ENCODE assay signal across 12 mouse cellular contexts in genomic region chr3:30160961-30161670, GRCm38 (mm10).
DNase-seq lines count a peak whose midpoint lies in the region; ATAC-seq and TF ChIP-seq lines count a peak whose summit lies in the region.
"Had no signal": no experiment of that assay in that cellular context is flagged by ENCODE, and none has a peak within 500 bp of the region (broad histone marks: within the 10 kb centered on the region; RNA-seq: fewer than 3 reads in every experiment).

No protein-coding gene starts in this region.

- H3K9me3 ChIP-seq in midbrain, embryonic 11.5 days (ENCODE audit: control insufficient read depth, low read length): no peaks in the 10 kb centered on the region
- H3K9me3 ChIP-seq in midbrain, embryonic 15.5 days: no peaks in the 10 kb centered on the region
- no peaks in the 10 kb centered on the region for H3K9me3 ChIP-seq in intestine, embryonic 16.5 days (ENCODE audit: control insufficient read depth, low read length)
- no peaks in the 10 kb centered on the region for H3K9me3 ChIP-seq in stomach, postnatal 0 days (ENCODE audit: control insufficient read depth, low read length)
- no peaks in the 10 kb centered on the region for H3K9me3 ChIP-seq in neural tube, embryonic 15.5 days (replicated peaks)

- H3K4me1 ChIP-seq in midbrain, embryonic 11.5 days (ENCODE audit: control insufficient read depth, insufficient read depth, low read length): peaks cover 6% of the 10 kb centered on the region; the same call in 1 of the 2 replicates
- H3K4me1 ChIP-seq in midbrain, embryonic 15.5 days: 0 out of 2 replicates have a peak, but pooled peaks cover 4% of the 10 kb centered on the region
- H3K4me1 ChIP-seq in intestine, embryonic 16.5 days (ENCODE audit: control insufficient read depth, insufficient read depth, low read length): 0 out of 2 replicates have a peak, but pooled peaks cover 7% of the 10 kb centered on the region
- H3K4me1 ChIP-seq in stomach, postnatal 0 days (replicated peaks; ENCODE audit: control insufficient read depth, insufficient read depth): no peaks in the 10 kb centered on the region
- H3K4me1 ChIP-seq in neural tube, embryonic 15.5 days: no peaks in the 10 kb centered on the region

- H3K27ac ChIP-seq in midbrain, embryonic 11.5 days (ENCODE audit: low read depth, low read length): no peak overlapping the region
- no peak overlapping the region for H3K27ac ChIP-seq in midbrain, embryonic 15.5 days
- no peak overlapping the region for H3K27ac ChIP-seq in intestine, embryonic 16.5 days (ENCODE audit: low read length)
- H3K27ac ChIP-seq in stomach, postnatal 0 days (replicated peaks): peak overlapping the region; percentile 25; the same call in 1 of the 2 replicates
- no peak overlapping the region for H3K27ac ChIP-seq in neural tube, embryonic 15.5 days (replicated peaks)

- DNase-seq in cerebellum, postnatal 10 days: peak; percentile 9 to 26
- DNase-seq in cerebellum, postnatal 36 days: no peak
- peak; percentile 75 for DNase-seq in midbrain, embryonic 11.5 days (ENCODE audit: low spot score, missing footprints)
- no peak for DNase-seq in stomach, postnatal 0 days (ENCODE audit: low spot score)
- DNase-seq in gastrocnemius, adult 8-10 months (ENCODE audit: low spot score in 2 of 2): no peak
- DNase-seq: cerebellum, adult 9-11 months; thymus, postnatal 4 days had no signal

- ATAC-seq in midbrain, embryonic 11.5 days (ENCODE audit: low FRiP score): no peak
- no peak for ATAC-seq in midbrain, embryonic 15.5 days (replicated peaks)
- ATAC-seq in intestine, embryonic 16.5 days: peak; percentile 57
- ATAC-seq in stomach, postnatal 0 days (ENCODE audit: low FRiP score, low TSS enrichment): peak; percentile 51; the same call in 1 of the 2 replicates
- no peak for ATAC-seq in neural tube, embryonic 15.5 days (ENCODE audit: low FRiP score)
- ATAC-seq: inflammation-experienced regulatory T-cells, adult 6 months had no signal

- H3K9ac ChIP-seq in midbrain, embryonic 11.5 days (ENCODE audit: low read length): no peak overlapping the region
- no peak overlapping the region for H3K9ac ChIP-seq in midbrain, embryonic 15.5 days
- no peak overlapping the region for H3K9ac ChIP-seq in intestine, embryonic 16.5 days (ENCODE audit: low read depth, low read length)
- no peak overlapping the region for H3K9ac ChIP-seq in stomach, postnatal 0 days (ENCODE audit: low read length)
- no peak overlapping the region for H3K9ac ChIP-seq in neural tube, embryonic 15.5 days (replicated peaks)

- H3K27me3 ChIP-seq in midbrain, embryonic 11.5 days (ENCODE audit: control insufficient read depth, insufficient read depth, low read length): no peaks in the 10 kb centered on the region
- no peaks in the 10 kb centered on the region for H3K27me3 ChIP-seq in midbrain, embryonic 15.5 days (replicated peaks)
- no peaks in the 10 kb centered on the region for H3K27me3 ChIP-seq in intestine, embryonic 16.5 days (replicated peaks; ENCODE audit: control insufficient read depth, insufficient read depth, low read length)
- H3K27me3 ChIP-seq in stomach, postnatal 0 days (ENCODE audit: control insufficient read depth, insufficient read depth, low read length): no peaks in the 10 kb centered on the region
- peaks cover 4% of the 10 kb centered on the region for H3K27me3 ChIP-seq in neural tube, embryonic 15.5 days (replicated peaks)

- H3K36me3 ChIP-seq in midbrain, embryonic 11.5 days (ENCODE audit: control insufficient read depth, insufficient read depth, low read length): no peaks in the 10 kb centered on the region
- no peaks in the 10 kb centered on the region for H3K36me3 ChIP-seq in midbrain, embryonic 15.5 days (replicated peaks)
- no peaks in the 10 kb centered on the region for H3K36me3 ChIP-seq in intestine, embryonic 16.5 days (ENCODE audit: control insufficient read depth, insufficient read depth, low read length)
- H3K36me3 ChIP-seq in stomach, postnatal 0 days (ENCODE audit: control insufficient read depth, insufficient read depth, low read length): no peaks in the 10 kb centered on the region
- H3K36me3 ChIP-seq in neural tube, embryonic 15.5 days: no peaks in the 10 kb centered on the region

- no peak overlapping the region for H3K4me3 ChIP-seq in midbrain, embryonic 11.5 days (ENCODE audit: low read depth, low read length)
- H3K4me3 ChIP-seq in midbrain, embryonic 15.5 days: no peak overlapping the region
- no peak overlapping the region for H3K4me3 ChIP-seq in intestine, embryonic 16.5 days (ENCODE audit: low read length)
- H3K4me3 ChIP-seq in stomach, postnatal 0 days (ENCODE audit: low read depth, low read length): no peak overlapping the region
- H3K4me3 ChIP-seq in neural tube, embryonic 15.5 days (replicated peaks): no peak overlapping the region
- H3K4me3 ChIP-seq: erythroblast, embryonic 14.5 days had no signal

- no peak for TF ChIP-seq CTCF in stomach, postnatal 0 days (IDR thresholded peaks at IDR 0.05; ENCODE audit: low read depth)

- H3K4me2 ChIP-seq in midbrain, embryonic 11.5 days: no peak overlapping the region
- H3K4me2 ChIP-seq in midbrain, embryonic 15.5 days: no peak overlapping the region
- no peak overlapping the region for H3K4me2 ChIP-seq in intestine, embryonic 16.5 days (ENCODE audit: low read depth, low read length)
- no peak overlapping the region for H3K4me2 ChIP-seq in stomach, postnatal 0 days (replicated peaks; ENCODE audit: low read depth)
- H3K4me2 ChIP-seq in neural tube, embryonic 15.5 days: no peak overlapping the region

- no peak for TF ChIP-seq EP300 in stomach, postnatal 0 days (optimal IDR thresholded peaks at IDR 0.05)

- 84% methylated on average over 5 of the region's 5 CpGs for WGBS in midbrain, embryonic 11.5 days
- WGBS in midbrain, embryonic 15.5 days: 84% methylated on average over 5 of the region's 5 CpGs
- WGBS in intestine, embryonic 16.5 days: 75% methylated on average over 5 of the region's 5 CpGs
- 47% methylated on average over 5 of the region's 5 CpGs for WGBS in stomach, postnatal 0 days
- 85% methylated on average over 5 of the region's 5 CpGs for WGBS in neural tube, embryonic 15.5 days

Comparison
In these comparisons a context has a peak if more than half of its experiments do, and no peak if none do; other contexts are left out.
1. DNase-seq: peak in cerebellum, postnatal 10 days (2 of 2) and midbrain, embryonic 11.5 days (single experiment); none in cerebellum, postnatal 36 days (0 of 2), stomach, postnatal 0 days (single experiment) and gastrocnemius, adult 8-10 months (0 of 2).
2. ATAC-seq: peak in intestine, embryonic 16.5 days (single experiment) and stomach, postnatal 0 days (single experiment); none in midbrain, embryonic 11.5 days (single experiment), midbrain, embryonic 15.5 days (single experiment) and neural tube, embryonic 15.5 days (single experiment).